Mouse (Mus musculus) cerebellum, adult 8-10 months (tissue): Measurements from ENCODE around the gene Polr2b.

Experiments used
- DNase-seq: peaks from one replicate; pipeline ENCODE4 v3.0.0; 2022

Gene Polr2b

DNA sequence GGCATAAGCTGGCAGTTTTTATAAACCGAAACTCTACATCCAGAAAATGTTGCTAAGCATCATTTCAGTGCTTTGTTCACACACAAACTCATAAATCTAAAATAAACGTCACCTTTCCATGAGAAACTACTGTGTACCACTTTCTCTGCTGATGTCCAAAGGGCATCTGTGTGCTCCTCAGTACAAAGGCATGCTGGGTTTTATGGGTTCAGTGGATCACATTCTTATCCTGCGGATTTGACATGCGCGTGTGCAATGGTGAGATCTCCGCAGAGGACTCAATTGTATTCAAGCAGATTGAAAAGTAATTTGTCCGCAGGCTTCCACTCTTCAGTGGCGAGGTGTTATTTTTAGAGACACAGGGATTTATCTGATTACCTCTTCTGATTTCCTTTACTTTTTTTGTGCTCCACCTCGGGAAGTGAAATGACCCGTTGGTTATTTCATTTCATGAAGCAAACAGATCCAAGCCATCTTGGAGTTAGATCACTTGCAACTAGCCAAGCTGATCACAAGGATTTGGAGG, 83.2 kb downstream of the Polr2b start:
- no peak for DNase-seq

DNA sequence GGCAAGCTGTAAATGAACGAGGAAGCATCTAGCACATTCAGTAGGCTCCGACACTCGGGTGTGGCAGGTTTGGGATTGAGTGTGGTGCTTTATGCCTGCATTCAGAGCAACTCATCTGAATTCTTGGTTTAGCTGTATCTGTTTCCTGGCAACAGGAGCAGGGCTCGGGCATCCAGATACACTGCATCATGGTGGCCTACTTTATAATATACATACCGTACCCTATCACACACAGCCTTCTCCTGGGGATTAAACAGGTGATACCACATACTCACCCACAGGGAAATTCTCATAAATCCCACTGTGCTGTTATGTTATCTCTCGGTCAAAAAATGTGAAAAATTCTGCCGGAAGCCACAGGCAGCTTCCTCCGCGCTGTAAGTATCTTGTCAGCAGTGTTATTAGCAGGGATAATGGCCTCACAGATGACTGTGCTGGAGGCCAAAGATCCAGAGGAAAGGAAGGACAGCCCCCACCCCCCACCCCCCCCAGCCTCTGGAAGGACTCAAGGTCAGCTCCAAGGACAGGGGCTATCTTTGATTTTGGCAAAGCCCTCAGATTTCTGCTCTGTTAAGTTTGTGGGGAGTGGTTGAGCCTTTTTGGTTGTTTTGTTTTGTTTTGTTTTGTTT, 84.2 kb downstream of the Polr2b start:
- no peak for DNase-seq

DNA sequence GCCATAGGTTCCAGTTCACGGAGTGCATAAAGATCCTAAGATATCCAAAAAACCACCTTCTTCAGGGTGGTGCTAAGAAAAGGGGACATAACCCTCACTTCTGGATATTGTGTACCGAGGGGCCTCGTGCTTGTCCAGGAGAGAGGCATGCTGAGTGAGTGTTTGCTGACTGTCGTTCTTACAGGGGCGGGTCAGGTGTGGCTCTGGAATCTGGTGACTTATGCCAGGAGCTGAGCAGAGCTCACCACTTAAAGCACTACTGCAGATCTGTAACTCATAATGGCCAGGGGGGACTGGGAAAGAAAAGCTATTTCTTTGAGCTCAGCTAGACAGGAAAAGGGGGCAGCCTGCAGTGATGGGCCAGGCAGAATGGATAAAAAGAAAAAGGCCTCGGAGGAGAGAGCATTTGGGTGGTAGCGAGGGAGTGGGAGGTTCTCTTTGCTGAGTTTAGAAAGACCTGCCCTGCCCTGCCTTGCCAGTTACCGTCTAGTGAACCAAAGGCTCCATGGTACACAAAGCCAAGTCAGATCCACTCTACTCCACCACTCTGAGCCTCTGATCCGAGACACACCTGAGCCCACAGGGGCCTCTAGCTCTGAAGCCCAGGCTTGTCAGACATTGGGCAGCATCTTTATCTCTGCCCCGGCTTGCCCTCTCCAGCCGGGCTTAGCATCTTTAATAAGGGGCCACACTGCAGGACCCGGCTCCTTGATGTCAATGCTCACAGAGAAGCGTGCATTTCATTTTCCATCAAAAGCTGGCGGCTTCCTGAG, 88.5 kb downstream of the Polr2b start:
- DNase-seq: no peak
